Mouse (Mus musculus): ENCODE measurements around the gene Rhd.

The Rhd gene

GRCm38 (mm10) chr4:134937240-134938176 is 73.2 kb downstream of the Rhd start:
- peak; percentile 64 to 79 for DNase-seq

DNA sequence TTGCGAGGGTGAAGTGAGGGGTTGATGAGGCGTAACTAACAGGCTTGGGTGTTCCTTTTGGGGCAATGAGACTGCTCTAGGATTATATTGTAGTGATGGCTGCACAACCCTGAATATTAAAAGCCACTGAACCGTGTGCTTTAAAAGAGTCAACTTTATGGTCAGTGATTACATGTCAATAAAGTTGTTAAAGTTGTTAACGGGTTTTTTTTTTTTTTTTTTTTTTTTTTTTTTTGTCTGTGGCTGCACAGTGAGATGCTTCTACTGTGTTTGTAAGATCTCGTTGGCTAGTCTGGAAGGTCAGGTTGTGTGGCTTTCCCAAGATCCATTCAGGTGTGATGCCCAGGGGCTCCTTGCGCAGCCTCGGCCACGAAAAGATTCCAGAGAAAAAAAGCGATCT is 75.6 kb downstream of the Rhd start:
- no peak for DNase-seq

DNA sequence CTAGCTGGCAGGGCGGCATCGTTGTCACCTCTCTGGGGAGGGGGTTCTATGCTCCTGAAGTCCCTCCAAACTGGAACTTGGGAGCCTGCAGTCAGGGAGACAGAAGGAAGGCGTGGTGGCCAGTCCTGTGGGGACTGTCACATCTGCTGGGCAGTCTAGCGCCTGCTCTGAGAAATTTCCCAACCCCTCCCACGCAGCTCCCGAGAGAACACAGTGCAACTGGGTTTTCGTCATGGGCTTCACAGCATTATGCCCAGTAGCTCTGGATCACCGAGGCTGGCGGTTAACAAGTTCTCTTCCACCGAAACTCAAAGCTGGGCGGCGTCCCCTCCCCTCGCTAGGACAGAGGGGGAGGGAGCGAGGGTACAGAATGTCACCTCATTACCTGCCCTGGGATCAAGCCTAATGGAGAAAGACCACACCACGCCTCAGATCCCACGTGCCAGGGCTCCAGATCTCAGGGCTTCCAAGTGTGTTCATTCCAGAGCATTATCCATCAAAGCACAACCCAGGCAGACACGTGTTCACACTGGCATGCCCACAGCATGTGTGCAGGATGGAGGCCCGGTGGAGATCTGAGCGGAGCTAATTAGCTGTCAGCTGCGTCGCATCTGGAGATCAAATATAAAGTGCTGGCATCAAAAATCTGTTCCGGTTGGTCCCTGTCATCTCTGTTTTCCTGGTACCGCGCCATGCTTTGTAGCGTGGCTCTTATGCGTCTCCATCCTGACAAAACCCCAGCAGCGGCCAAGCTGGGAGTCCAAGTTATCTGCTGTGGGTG is 79.6 kb downstream of the Rhd start:
- no peak for DNase-seq

Data from kidney, postnatal 25 days (tissue).